ENCODE assay signal across 15 mouse cellular contexts in the genomic region with DNA sequence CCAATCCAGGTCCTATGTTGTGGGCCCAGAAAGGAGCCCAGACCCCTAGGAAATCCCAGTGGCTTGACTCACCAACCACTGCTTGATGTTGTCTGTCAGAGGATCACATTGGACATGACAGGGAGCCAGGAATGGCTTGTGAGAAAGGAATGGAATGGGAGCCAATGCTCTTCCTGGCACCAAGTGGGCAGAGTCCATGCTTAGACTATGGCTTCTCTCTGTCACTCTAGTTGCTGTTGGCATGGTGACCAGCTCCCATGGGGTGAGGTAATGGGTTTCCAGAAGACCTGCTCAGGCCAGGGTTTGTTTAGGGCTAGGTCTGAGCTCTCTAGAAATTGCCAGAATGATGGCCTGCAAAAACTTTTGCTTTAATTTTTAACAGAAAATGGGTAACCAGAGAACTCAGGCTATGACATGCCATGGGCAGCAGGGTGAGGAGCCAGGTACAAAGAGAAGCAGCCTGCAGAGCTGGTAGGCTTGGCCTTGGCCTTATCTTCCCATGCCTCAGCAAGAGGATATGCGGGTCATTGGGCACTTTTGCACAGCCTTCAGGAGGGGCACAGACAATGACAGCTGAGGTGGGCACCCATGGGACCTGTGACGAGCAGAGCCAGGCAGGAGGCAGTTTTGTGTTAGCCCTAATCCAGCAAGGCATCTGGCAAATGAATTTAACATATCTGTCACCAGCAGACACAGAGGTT. TPM values are rescaled to one million over a fixed set of nuclear protein-coding genes. Genes with fewer than 3 reads are reported as not detected.
DNase-seq lines count a peak whose midpoint lies in the region; ATAC-seq and TF ChIP-seq lines count a peak whose summit lies in the region.
"Had no signal": no experiment of that assay in that cellular context is flagged by ENCODE, and none has a peak within 500 bp of the region (broad histone marks: within the 10 kb centered on the region; RNA-seq: fewer than 3 reads in every experiment).

No protein-coding gene starts in this region.

- H3K4me3 ChIP-seq in kidney, adult 2 months (ENCODE audit: insufficient read depth, low read depth, low read length) = no peak overlapping the region
- H3K4me3 ChIP-seq: heart, embryonic 15.5 days; limb, embryonic 15.5 days had no signal

- no peak for TF ChIP-seq POLR2A in kidney, adult 2 months (IDR thresholded peaks at IDR 0.05; ENCODE audit: low read depth, low read length)

- H3K27ac ChIP-seq in kidney, adult 2 months (ENCODE audit: insufficient read depth, low read depth, low read length) = peak overlapping the region; percentile 86
- H3K27ac ChIP-seq: heart, embryonic 15.5 days; limb, embryonic 15.5 days had no signal

- DNase-seq in gastrocnemius, adult 18-20 months (ENCODE audit: low spot score) = peak; percentile 51
- no peak for DNase-seq in gastrocnemius, postnatal 4 days (ENCODE audit: low spot score in 2 of 2)
- DNase-seq in 3134 (ENCODE audit: extremely low read depth, insufficient read length, low spot score) = peak; percentile 74
- peak; percentile 68 for DNase-seq in adrenal gland, postnatal 10 days
- DNase-seq in kidney, adult 2 months = peak; percentile 94
- no peak for DNase-seq in right cerebral cortex, postnatal 36 days (ENCODE audit: low spot score in 2 of 2)
- no peak for DNase-seq in spleen, postnatal 10 days (ENCODE audit: low spot score in 2 of 2)
- DNase-seq: gastrocnemius, postnatal 10 days; lung, postnatal 4 days had no signal

- H3K4me1 ChIP-seq in kidney, adult 2 months (ENCODE audit: control insufficient read depth, insufficient read depth, low read length) = peaks cover 24% of the 10 kb centered on the region; the same call in 1 of the 2 replicates

- H3K27me3 ChIP-seq in kidney, adult 2 months (replicated peaks; ENCODE audit: control insufficient read depth, insufficient read depth, low read length) = no peaks in the 10 kb centered on the region
- H3K27me3 ChIP-seq: heart, embryonic 15.5 days; limb, embryonic 15.5 days had no signal

- H3K36me3 ChIP-seq in kidney, adult 2 months (ENCODE audit: control insufficient read depth, insufficient read depth, low read length) = 0 out of 2 replicates have a peak, but pooled peaks cover 1% of the 10 kb centered on the region
- H3K36me3 ChIP-seq: limb, embryonic 15.5 days had no signal

- ATAC-seq in erythroblast, adult 5-6 weeks (replicated peaks; ENCODE audit: low FRiP score, poor library complexity, severe bottlenecking) = no peak
- ATAC-seq: forebrain, embryonic 14.5 days had no signal

- TF ChIP-seq CTCF in kidney, adult 2 months (conservative IDR thresholded peaks at IDR 0.05; ENCODE audit: insufficient read depth, insufficient read length, low read depth, low read length) = no peak

- 52% methylated on average over 2 of the region's 2 CpGs for WGBS in kidney, adult 2 months

RNA-seq across cellular contexts. Expression of gene Gas6, which starts 12.0 kb away (rescaled TPM):
- total RNA-seq in gastrocnemius, adult 18-20 months (2021) = 10 to 100 TPM; 68.0 to 69.5 TPM
- 100 to 1,000 TPM; 111 to 121 TPM for total RNA-seq in gastrocnemius, postnatal 4 days (2021)
- 10 to 100 TPM; 98.1 to 99.0 TPM for total RNA-seq in adrenal gland, postnatal 10 days (2021)
- 461 and 486 TPM in 2 replicates for polyA plus RNA-seq in kidney, adult 2 months (2012; rRNA removed)
- total RNA-seq in erythroblast, adult 5-6 weeks (2015; ENCODE audit: low replicate concordance) = not detected in 2 replicates
- 0.09 and 3.1 TPM in 2 replicates for total RNA-seq in erythroblast, adult 5-6 weeks (2017; ENCODE audit: low replicate concordance)
- total RNA-seq: monocyte, adult 5-6 weeks; neutrophil, adult 5-6 weeks had no signal

RNA-seq across cellular contexts. Expression of gene Tmem255b, which starts 47.3 kb away (rescaled TPM):
- 1 to 10 TPM; 1.3 to 2.8 TPM for total RNA-seq in gastrocnemius, adult 18-20 months (2021)
- 1 to 10 TPM; 3.0 to 5.5 TPM for total RNA-seq in gastrocnemius, postnatal 4 days (2021)
- 1 to 10 TPM; 3.4 to 5.3 TPM for total RNA-seq in adrenal gland, postnatal 10 days (2021)
- polyA plus RNA-seq in kidney, adult 2 months (2012; rRNA removed) = 1.3 and 1.8 TPM in 2 replicates
- total RNA-seq in erythroblast, adult 5-6 weeks (2015; ENCODE audit: low replicate concordance) = not detected in 2 replicates
- not detected in 2 replicates for total RNA-seq in erythroblast, adult 5-6 weeks (2017; ENCODE audit: low replicate concordance)
- total RNA-seq: monocyte, adult 5-6 weeks; neutrophil, adult 5-6 weeks had no signal
- polyA plus RNA-seq: forebrain, embryonic 14.5 days had no signal

Comparison
In these comparisons a context has a peak if more than half of its experiments do, and no peak if none do; other contexts are left out.
1. DNase-seq: peak in gastrocnemius, adult 18-20 months (single experiment), 3134 (single experiment), adrenal gland, postnatal 10 days (single experiment) and kidney, adult 2 months (single experiment); none in gastrocnemius, postnatal 4 days (0 of 2), right cerebral cortex, postnatal 36 days (0 of 2) and spleen, postnatal 10 days (0 of 2).
2. RNA of gene Gas6, which starts 12.0 kb away (total RNA-seq): 111 to 121 TPM in gastrocnemius, postnatal 4 days, 98.1 to 99.0 TPM in adrenal gland, postnatal 10 days and 68.0 to 69.5 TPM in gastrocnemius, adult 18-20 months; 0.09 to 3.1 TPM in erythroblast, adult 5-6 weeks; every median in the first group is over 10 times any median in the second.